Mouse (Mus musculus) bone marrow, adult 2 months (tissue): ENCODE data around the gene Tead3. TPM values are rescaled to one million over a fixed set of nuclear protein-coding genes. Genes with fewer than 3 reads are reported as not detected.

ENCODE experiments used
- H3K27ac ChIP-seq: fragments of 200-500 bp; 2 replicates; pipeline ENCODE4 v1.5.1; 2012; ENCODE audit warnings: low read depth, mild to moderate bottlenecking, control low read depth, inconsistent platforms, low read length; ENCODE audit not compliant: control insufficient read depth, poor library complexity, insufficient read depth
- H3K4me1 ChIP-seq: fragments of 200-500 bp; 2 replicates; pipeline ENCODE4 v1.6.1; 2011; ENCODE audit warnings: low read length; ENCODE audit not compliant: control insufficient read depth, insufficient read depth
- H3K4me3 ChIP-seq: fragments of 200-500 bp; replicated peaks from 2 replicates; pipeline ENCODE3; 2011; ENCODE audit warnings: mild to moderate bottlenecking, low read depth, low read length, control low read depth; ENCODE audit not compliant: control insufficient read depth
- CTCF ChIP-seq: fragments of 200-500 bp; IDR thresholded peaks from 2 replicates; pipeline ENCODE4 v1.5.1; 2011; ENCODE audit warnings: low read length, control low read depth; ENCODE audit not compliant: control insufficient read depth, insufficient read depth
- POLR2A ChIP-seq: fragments of 200-500 bp; IDR thresholded peaks from 2 replicates; pipeline ENCODE4 v1.6.1; 2011; ENCODE audit warnings: low read depth, mild to moderate bottlenecking, control low read depth, low read length, borderline replicate concordance; ENCODE audit not compliant: control insufficient read depth
- WGBS: fragments of 180-500 bp; shearing (Covaris S2); methylation state at CpG from one replicate; pipeline ENCODE4 v1.1.7; 2018; 5-methylcytosine and 5-hydroxymethylcytosine counted together
- polyA plus RNA-seq: library from polyadenylated mRNA; stranded (reverse); fragments of >200 nt; gene quantifications from 2 replicates; pipeline ENCODE4 v1.2.4, GENCODE M21; 2011; ENCODE audit warnings: low replicate concordance; ENCODE audit not compliant: missing spikeins, insufficient read depth, insufficient read length

The Tead3 gene
- polyA plus RNA-seq, 1 experiment, result 2.8 TPM

DNA sequence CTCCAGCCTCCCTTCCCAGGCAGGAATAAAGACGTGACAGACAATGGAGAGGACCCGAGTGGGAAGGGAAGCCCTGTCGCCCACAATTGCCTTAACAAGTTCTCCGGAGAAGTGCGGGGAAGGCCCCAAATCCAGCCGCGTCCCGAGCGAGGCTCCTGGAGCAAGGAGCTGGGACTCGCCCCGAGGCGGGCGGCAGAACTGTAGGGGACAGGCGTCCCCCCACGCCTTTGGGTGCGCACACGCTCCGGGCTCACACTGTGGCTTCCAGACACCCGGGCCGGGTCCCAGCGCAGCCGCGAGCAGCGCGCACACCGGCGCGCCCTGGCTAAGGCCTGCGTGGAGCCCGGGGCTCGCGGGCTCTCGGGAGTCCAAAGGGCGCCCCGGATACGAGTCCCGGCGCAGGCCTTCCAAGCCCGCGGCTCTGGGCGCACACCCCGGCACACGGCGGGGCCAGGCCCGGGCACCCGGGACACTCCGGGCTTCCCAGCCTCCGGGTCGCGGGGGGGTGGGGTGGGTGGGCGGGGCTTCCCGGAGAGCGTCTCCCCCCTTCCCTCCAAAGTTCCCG is 634 bp downstream of the Tead3 start:
- Histone ChIP-seq H3K4me1 (no peaks in the 10 kb centered on the region), H3K27ac (peak overlapping the region; percentile 39; the same call in 1 of the 2 replicates), H3K4me3 (no peak overlapping the region)
- TF ChIP-seq POLR2A, result no peak
- no peak for TF ChIP-seq CTCF
- 1% methylated on average over 52 of the region's 54 CpGs for WGBS

DNA sequence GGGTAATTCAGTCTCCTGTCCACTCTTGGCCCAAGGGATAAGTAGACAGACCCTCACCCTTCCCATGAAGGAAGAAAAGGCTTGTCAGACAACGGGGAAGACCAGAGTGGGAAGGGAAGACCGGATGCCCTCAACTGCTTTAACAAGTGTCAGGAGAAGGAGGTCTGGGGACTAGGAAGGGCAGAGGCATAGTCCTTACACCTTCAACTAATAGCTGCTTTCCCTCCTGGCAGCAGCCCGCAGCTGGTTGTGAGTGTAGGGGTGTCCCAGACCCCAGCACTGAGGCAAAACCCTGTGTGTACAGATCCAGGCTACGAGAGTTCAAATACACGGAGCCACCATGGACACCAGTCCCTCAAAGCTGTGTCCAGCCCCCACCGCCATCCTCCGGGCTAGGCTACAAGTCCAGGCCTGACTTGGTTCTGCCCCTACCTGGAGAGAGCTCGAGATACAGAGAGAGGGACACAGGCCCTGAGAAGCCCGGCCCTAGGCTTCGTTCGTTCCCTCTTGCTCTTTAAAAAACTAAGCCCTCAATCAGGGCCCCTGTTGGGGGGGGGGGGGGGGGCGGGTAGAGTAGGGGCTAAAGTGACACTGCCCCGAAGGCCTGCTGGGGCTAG is 1.2 kb downstream of the Tead3 start:
- no peak overlapping the region for H3K27ac ChIP-seq
- H3K4me3 ChIP-seq, result no peak overlapping the region
- TF ChIP-seq CTCF, result no peak
- TF ChIP-seq POLR2A, result no peak
- 50% methylated on average over 13 of the region's 13 CpGs for WGBS
- no peaks in the 10 kb centered on the region for H3K4me1 ChIP-seq

DNA sequence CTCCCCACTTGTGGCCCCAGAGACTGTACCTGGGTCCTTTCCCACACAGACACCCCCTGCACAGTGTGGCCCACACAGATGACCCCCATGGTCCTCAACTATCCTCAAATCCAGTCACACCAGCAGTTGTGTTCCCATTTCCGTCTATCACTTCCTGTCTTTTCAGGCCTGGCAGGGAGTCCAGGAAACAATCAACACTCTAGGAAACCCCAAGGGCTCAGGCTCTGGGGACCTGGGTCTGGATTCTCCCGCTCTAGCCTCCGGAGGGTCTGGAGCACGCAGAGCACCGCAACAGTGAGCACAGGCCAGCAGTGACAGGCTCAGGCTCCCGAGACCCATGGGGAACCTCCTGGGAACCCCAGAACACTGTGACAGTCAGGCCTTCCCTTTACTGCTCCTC is 2.4 kb downstream of the Tead3 start:
- no peak overlapping the region for H3K4me3 ChIP-seq
- no peaks in the 10 kb centered on the region for H3K4me1 ChIP-seq
- WGBS, result 70% methylated on average over 6 of the region's 6 CpGs
- no peak overlapping the region for H3K27ac ChIP-seq
- TF ChIP-seq POLR2A, result no peak
- TF ChIP-seq CTCF, result no peak

DNA sequence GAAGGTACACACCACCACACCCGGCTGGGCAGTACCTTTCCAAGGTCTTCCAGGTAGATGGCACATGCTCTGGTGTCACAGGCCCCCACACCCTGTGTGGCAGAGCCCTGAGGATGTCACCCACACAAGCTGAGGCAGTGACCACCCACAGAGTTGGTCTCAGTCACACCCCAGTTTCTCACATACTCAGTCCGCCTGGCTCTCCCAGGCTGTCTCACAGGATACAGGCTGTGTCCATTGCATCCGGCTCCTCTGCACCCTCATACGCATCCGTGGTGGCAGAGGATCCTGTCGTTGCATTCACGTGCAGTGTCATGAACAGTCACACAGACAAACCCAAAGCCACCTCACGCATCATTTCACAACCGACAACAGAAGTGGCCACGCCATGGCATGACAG is 3.3 kb downstream of the Tead3 start:
- Histone ChIP-seq H3K27ac (no peak overlapping the region), H3K4me3 (no peak overlapping the region), H3K4me1 (no peaks in the 10 kb centered on the region)
- TF ChIP-seq POLR2A (no peak), CTCF (no peak)
- WGBS, result 80% methylated on average over 10 of the region's 10 CpGs

DNA sequence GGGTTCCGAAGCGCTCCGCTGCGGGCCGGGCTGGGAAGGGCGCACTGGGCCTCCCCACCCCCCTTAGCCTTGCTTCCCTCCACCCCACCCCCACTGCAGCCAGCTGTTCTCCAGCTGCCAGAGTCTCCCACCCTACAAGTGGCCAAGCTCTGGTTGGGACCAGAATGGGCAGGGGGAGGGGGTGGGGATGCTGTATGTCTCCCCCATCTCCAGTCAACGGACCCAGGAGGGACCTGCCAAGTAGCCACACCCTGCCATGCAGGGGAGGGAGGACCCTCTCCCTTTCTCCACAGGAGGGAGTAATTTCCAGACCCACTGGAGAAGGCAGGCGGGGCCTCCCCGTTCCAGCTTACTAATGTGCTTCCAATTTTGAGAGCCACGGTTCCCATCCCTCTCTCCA is 4.7 kb downstream of the Tead3 start:
- H3K4me1 ChIP-seq, result no peaks in the 10 kb centered on the region
- H3K4me3 ChIP-seq, result no peak overlapping the region
- no peak overlapping the region for H3K27ac ChIP-seq
- TF ChIP-seq POLR2A (no peak), CTCF (no peak)
- 83% methylated on average over 10 of the region's 10 CpGs for WGBS

DNA sequence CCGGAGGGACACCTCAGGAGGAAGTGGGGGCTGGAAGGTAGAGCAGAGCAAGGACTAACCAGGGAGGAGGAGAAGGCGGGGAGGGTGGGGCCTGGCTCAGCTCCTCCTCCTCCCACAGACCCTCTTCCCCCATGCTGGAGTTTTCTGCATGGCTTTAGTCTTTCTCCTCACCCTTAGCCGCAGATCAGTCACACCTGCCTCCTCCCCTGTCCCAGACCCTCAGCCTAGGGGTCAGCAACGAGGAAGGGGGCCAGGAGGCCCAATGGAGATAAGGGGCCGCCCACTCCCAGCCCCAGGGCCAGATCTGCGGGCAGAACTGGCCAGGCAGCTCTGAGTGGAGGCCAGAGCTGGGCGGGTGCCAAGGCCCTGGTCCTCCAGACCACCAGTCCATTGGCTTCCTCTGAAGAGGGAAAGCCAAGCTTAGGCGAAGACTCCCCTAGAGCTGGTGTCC is 5.3 kb downstream of the Tead3 start:
- WGBS, result 68% methylated on average over 8 of the region's 8 CpGs
- no peak overlapping the region for H3K27ac ChIP-seq

DNA sequence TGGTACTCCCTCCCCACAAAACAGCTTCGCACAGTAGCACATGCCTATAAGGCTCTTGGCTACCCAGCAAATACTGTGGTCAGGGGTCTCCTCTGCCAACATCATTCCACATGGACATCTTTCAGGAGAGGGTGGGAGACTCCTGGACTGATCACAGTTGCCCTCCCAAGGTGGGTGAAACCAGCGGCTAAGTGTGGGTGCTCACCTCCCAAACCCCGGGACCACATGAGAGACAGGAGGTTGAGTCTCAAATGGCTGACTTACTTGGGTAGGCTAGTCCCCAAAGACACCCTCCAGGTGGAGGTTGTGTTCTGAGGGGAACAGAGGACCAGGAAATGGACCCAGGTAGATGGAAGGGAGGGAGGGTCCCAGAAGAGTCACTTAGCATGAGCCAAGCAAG is 5.9 kb downstream of the Tead3 start:
- 87% methylated on average over 3 of the region's 3 CpGs for WGBS
- H3K27ac ChIP-seq, result no peak overlapping the region
- H3K4me3 ChIP-seq, result no peak overlapping the region
- TF ChIP-seq CTCF (no peak), POLR2A (no peak)
- H3K4me1 ChIP-seq, result no peaks in the 10 kb centered on the region

More for the DNA sequence above, 5.3 kb downstream of the Tead3 start:
- Histone ChIP-seq H3K4me3 (no peak overlapping the region), H3K4me1 (no peaks in the 10 kb centered on the region)
- TF ChIP-seq POLR2A (no peak), CTCF (no peak)

DNA sequence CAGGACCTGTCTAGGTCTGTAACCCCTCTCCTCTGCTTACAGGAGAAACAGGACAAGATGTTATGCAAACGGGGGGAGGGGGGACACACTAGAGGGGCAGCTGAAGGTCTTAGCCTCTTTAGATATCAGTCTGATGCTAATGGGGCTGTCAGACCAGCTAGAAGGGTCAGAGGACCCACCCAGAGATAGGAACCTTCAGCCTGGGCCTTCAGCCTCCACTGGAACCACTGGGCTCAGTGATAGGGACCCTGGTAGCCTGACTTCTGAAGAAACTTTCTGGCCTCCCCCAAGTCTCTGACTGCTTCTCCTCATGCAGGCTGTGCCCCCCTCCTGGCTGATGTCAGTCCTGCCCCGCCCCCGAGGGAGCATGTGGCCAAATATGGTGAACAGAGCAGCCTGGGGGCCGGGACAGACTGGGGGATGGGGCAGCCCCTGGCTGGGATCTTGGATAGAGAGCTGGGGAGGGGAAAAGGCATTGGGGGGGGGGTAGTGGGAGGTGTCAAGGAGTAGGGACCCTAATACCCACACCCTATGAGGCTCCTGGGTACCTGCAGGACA is 6.5 kb downstream of the Tead3 start:
- no peaks in the 10 kb centered on the region for H3K4me1 ChIP-seq
- H3K4me3 ChIP-seq, result no peak overlapping the region
- H3K27ac ChIP-seq, result no peak overlapping the region
- 56% methylated on average over 4 of the region's 4 CpGs for WGBS
- no peak for TF ChIP-seq POLR2A
- no peak for TF ChIP-seq CTCF

DNA sequence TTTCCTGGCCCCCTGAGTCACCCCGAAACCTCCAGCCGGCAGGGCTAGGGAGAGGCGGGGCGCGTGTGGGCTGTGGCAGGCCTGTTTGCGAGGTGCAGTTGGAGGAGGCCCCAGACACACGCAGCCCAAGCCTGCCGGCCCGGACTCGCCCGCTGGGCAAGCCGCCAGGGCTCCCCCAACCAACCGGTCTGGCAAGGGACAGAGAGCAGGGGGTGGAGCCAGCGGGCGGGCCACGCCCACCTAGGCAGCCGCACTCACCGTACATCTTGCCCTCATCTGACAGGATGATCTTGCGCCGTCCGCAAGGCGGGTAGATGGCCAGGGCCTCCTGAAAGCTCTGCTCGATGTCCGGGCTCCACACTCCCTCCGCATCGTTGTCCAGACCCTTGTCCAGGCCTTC is 9.5 kb downstream of the Tead3 start:
- 19% methylated on average over 26 of the region's 26 CpGs for WGBS
- Histone ChIP-seq H3K27ac (no peak overlapping the region), H3K4me1 (no peaks in the 10 kb centered on the region), H3K4me3 (no peak overlapping the region)
- TF ChIP-seq POLR2A, result no peak
- no peak for TF ChIP-seq CTCF
